Mouse (Mus musculus) liver, embryonic 11.5 days (tissue): Measurements from ENCODE around the gene Fam89b. TPM values are rescaled to one million over a fixed set of nuclear protein-coding genes. Genes with fewer than 3 reads are reported as not detected.

Experiments used
- ATAC-seq: fragments of 200-750 bp; cut with Nextera tagmentation; replicated peaks from 2 replicates; pipeline ENCODE4 v1.8.0; 2017; ENCODE audit warnings: moderate number of reproducible peaks, mild to moderate bottlenecking, moderate TSS enrichment, moderate library complexity; ENCODE audit not compliant: low FRiP score
- DNase-seq: peaks from one replicate; pipeline ENCODE4 v3.0.0-alpha.2; 2017; ENCODE audit warnings: low spot score
- H3K27ac ChIP-seq: fragments of 300-500 bp; sonication (generic); 2 replicates; pipeline ENCODE4 v1.5.1; 2014; ENCODE audit warnings: mild to moderate bottlenecking, low read depth, low read length, control low read depth
- H3K27me3 ChIP-seq: fragments of 300-500 bp; sonication (generic); replicated peaks from 2 replicates; pipeline ENCODE4 v1.6.1; 2014; ENCODE audit warnings: low read length, mixed read lengths; ENCODE audit not compliant: control insufficient read depth, insufficient read depth
- H3K36me3 ChIP-seq: fragments of 300-500 bp; sonication (generic); 2 replicates; pipeline ENCODE4 v1.6.1; 2014; ENCODE audit warnings: mild to moderate bottlenecking, low read length, moderate library complexity, mixed read lengths; ENCODE audit not compliant: control insufficient read depth, insufficient read depth
- H3K4me1 ChIP-seq: fragments of 300-500 bp; sonication (generic); replicated peaks from 2 replicates; pipeline ENCODE4 v1.6.1; 2014; ENCODE audit warnings: low read length, mixed read lengths; ENCODE audit not compliant: control insufficient read depth, insufficient read depth
- H3K4me2 ChIP-seq: fragments of 300-500 bp; sonication (generic); 2 replicates; pipeline ENCODE4 v1.6.1; 2014; ENCODE audit warnings: mild to moderate bottlenecking, control low read depth, moderate library complexity
- H3K4me3 ChIP-seq: fragments of 300-500 bp; sonication (generic); 2 replicates; pipeline ENCODE4 v1.5.1; 2014; ENCODE audit warnings: low read depth, low read length, control low read depth
- H3K9ac ChIP-seq: fragments of 300-500 bp; sonication (generic); 2 replicates; pipeline ENCODE4 v1.6.1; 2014; ENCODE audit warnings: low read depth, low read length, control low read depth
- H3K9me3 ChIP-seq: fragments of 300-500 bp; sonication (generic); 2 replicates; pipeline ENCODE4 v1.6.1; 2016; ENCODE audit warnings: low read length, inconsistent platforms, mixed read lengths; ENCODE audit not compliant: control insufficient read depth
- WGBS: fragments of 180-500 bp; shearing (Covaris S2); extraction: QIAGEN DNeasy Blood & Tissue Kit; methylation state at CpG from one replicate; pipeline ENCODE4 v1.1.7; 2014; 5-methylcytosine and 5-hydroxymethylcytosine counted together
- microRNA-seq: library from miRNA; unstranded; fragments of <30 nt; microRNA quantifications from one replicate; pipeline ENCODE4, GENCODE M21; 2017; ENCODE audit warnings: borderline number of aligned reads
- polyA plus RNA-seq: library from polyadenylated mRNA; unstranded; fragments of >200 nt; fragmentation: Nextera tagmentation; extraction: Ambion mirVana; gene quantifications from 2 replicates; pipeline ENCODE4 v1.2.1, GENCODE M21; 2014

Fam89b gene
- polyA plus RNA-seq, 1 experiment from 2014 or later, result 47.5 TPM

- ATAC-seq (no peak), DNase-seq (no peak)
- Histone ChIP-seq H3K4me2 (peak overlapping the region; percentile 99), H3K9ac (peak overlapping the region; percentile 50; the same call in 1 of the 2 replicates), H3K36me3 (peaks cover 48% of the 10 kb centered on the region), H3K27ac (peak overlapping the region; percentile 87), H3K4me1 (peaks cover 25% of the 10 kb centered on the region), H3K4me3 (peak overlapping the region; percentile 30; the same call in 1 of the 2 replicates), H3K27me3 (no peaks in the 10 kb centered on the region), H3K9me3 (no peaks in the 10 kb centered on the region)
- WGBS, result 94% methylated on average over 11 of the region's 11 CpGs
These were observed 43.6 kb downstream of the Fam89b start for GRCm38 (mm10) chr19:5685861-5686260.

GRCm38 (mm10) chr19:5685431-5685830, 44.0 kb downstream of the Fam89b start:
- WGBS, result 95% methylated on average over 19 of the region's 19 CpGs

DNA sequence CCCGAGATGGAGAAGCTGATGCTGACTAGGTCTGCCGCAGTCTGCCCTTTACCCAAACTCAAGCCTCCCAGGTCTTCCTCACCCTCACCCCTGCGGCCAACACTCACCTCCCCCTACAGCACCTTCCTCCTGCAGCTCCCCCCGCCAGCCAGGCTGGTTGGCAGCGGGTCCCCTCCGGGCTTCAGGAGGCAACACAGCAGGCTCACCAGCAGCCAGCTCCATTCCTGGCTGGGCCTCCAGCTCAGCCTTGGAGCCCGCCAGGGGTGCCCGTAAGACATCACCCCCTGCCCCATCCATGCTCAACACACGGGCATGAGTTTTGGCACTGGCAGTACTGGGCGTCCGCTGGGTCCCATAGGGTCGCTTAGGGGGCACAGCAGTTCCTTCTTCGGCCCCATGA, 44.5 kb downstream of the Fam89b start:
- no peak for DNase-seq
- Histone ChIP-seq H3K4me3 (no peak overlapping the region; the same call in 1 of the 2 replicates), H3K27me3 (no peaks in the 10 kb centered on the region), H3K4me2 (no peak overlapping the region), H3K36me3 (peaks cover 53% of the 10 kb centered on the region), H3K27ac (no peak overlapping the region), H3K9me3 (no peaks in the 10 kb centered on the region), H3K4me1 (peaks cover 16% of the 10 kb centered on the region), H3K9ac (no peak overlapping the region)
- 92% methylated on average over 13 of the region's 13 CpGs for WGBS
- no peak for ATAC-seq

More at GRCm38 (mm10) chr19:5685431-5685830, 44.0 kb downstream of the Fam89b start:
- ATAC-seq, result no peak
- H3K4me2 ChIP-seq, result no peak overlapping the region
- no peak for DNase-seq
- H3K9me3 ChIP-seq, result no peaks in the 10 kb centered on the region
- peaks cover 21% of the 10 kb centered on the region for H3K4me1 ChIP-seq
- no peak overlapping the region for H3K4me3 ChIP-seq
- peaks cover 50% of the 10 kb centered on the region for H3K36me3 ChIP-seq
- H3K9ac ChIP-seq, result no peak overlapping the region; the same call in 1 of the 2 replicates
- H3K27ac ChIP-seq, result no peak overlapping the region
- no peaks in the 10 kb centered on the region for H3K27me3 ChIP-seq

GRCm38 (mm10) chr19:5684236-5684635, 45.2 kb downstream of the Fam89b start:
- H3K27ac ChIP-seq, result no peak overlapping the region
- DNase-seq, result no peak
- no peaks in the 10 kb centered on the region for H3K9me3 ChIP-seq
- peaks cover 16% of the 10 kb centered on the region for H3K4me1 ChIP-seq
- 89% methylated on average over 12 of the region's 12 CpGs for WGBS
- peaks cover 60% of the 10 kb centered on the region for H3K36me3 ChIP-seq
- ATAC-seq, result no peak
- H3K9ac ChIP-seq, result no peak overlapping the region
- H3K4me3 ChIP-seq, result no peak overlapping the region
- H3K27me3 ChIP-seq, result no peaks in the 10 kb centered on the region
- H3K4me2 ChIP-seq, result no peak overlapping the region

DNA sequence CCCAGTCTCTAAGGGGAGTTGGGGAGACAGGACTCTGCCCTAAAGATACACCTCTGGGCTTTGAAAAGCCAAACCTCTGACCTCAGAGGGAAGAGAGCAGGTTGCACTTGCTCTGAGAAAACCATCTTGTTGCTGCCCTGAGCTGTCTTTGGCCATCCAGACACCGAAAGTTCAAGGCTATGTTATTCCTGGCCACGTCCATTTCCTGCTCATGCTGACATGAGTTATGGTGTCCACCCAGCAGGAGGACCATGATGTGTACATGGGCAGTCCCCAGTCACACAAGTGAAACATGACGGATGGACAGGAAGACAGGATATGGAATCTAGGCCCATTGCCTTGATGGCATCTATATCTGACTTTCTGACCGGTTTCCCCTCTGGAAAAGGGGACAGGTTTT, 49.0 kb downstream of the Fam89b start:
- Histone ChIP-seq H3K4me3 (no peak overlapping the region), H3K27me3 (no peaks in the 10 kb centered on the region), H3K9ac (no peak overlapping the region), H3K9me3 (no peaks in the 10 kb centered on the region), H3K36me3 (peaks cover 77% of the 10 kb centered on the region), H3K4me2 (no peak overlapping the region), H3K27ac (no peak overlapping the region), H3K4me1 (no peaks in the 10 kb centered on the region)
- DNase-seq, result no peak
- WGBS, result 86% methylated on average over 4 of the region's 4 CpGs
- ATAC-seq, result no peak

Small RNA genes lying within 50 kb of the gene (microRNA-seq; reads per million reads assigned to microRNA genes)
- not detected for gene Mir6987

Other genes with a start within 250 kb of the Fam89b start
- gene Mus81, start 241.3 kb downstream of the Fam89b start, polyA plus RNA-seq, result 28.3 and 33.8 TPM in 2 replicates
- gene Cfl1, start 239.2 kb downstream of the Fam89b start, polyA plus RNA-seq, result 2,498 and 2,516 TPM in 2 replicates
- gene 1700020D05Rik, start 225.9 kb downstream of the Fam89b start, polyA plus RNA-seq, result not detected in 2 replicates
- 7.0 and 8.3 TPM in 2 replicates for gene Snx32, start 219.1 kb downstream of the Fam89b start, polyA plus RNA-seq
- gene Ovol1, start 169.0 kb downstream of the Fam89b start, polyA plus RNA-seq, result 0.22 TPM in 1 of 2 replicates, not detected in the other
- 3.6 and 3.8 TPM in 2 replicates for gene Ap5b1, start 161.6 kb downstream of the Fam89b start, polyA plus RNA-seq
- gene Rnaseh2c, start 127.8 kb downstream of the Fam89b start, polyA plus RNA-seq, result 175 and 189 TPM in 2 replicates
- 24.0 and 28.0 TPM in 2 replicates for gene Kat5, start 119.4 kb downstream of the Fam89b start, polyA plus RNA-seq
- 57.1 and 57.7 TPM in 2 replicates for gene Rela, start 92.2 kb downstream of the Fam89b start, polyA plus RNA-seq
- gene Sipa1, start 65.9 kb downstream of the Fam89b start, polyA plus RNA-seq, result 32.3 and 34.8 TPM in 2 replicates
- 27.4 and 28.1 TPM in 2 replicates for gene Map3k11, start 40.9 kb downstream of the Fam89b start, polyA plus RNA-seq
- 22.5 and 25.0 TPM in 2 replicates for gene Pcnx3, start 40.7 kb downstream of the Fam89b start, polyA plus RNA-seq
- gene Kcnk7, start 25.3 kb downstream of the Fam89b start, polyA plus RNA-seq, result 0.14 TPM in 1 of 2 replicates, not detected in the other
- 64.9 and 67.1 TPM in 2 replicates for gene Ehbp1l1, start 3.3 kb downstream of the Fam89b start, polyA plus RNA-seq
- 4.1 and 4.6 TPM in 2 replicates for gene Ltbp3, start 11.3 kb upstream of the Fam89b start, polyA plus RNA-seq
- gene Scyl1, start 41.8 kb upstream of the Fam89b start, polyA plus RNA-seq, result 57.1 and 58.6 TPM in 2 replicates
- 26.8 and 27.9 TPM in 2 replicates for gene Frmd8, start 145.6 kb upstream of the Fam89b start, polyA plus RNA-seq
- 7.5 and 8.2 TPM in 2 replicates for gene Slc25a45, start 148.2 kb upstream of the Fam89b start, polyA plus RNA-seq
- 3.9 and 4.2 TPM in 2 replicates for gene Tigd3, start 164.5 kb upstream of the Fam89b start, polyA plus RNA-seq
- 119 and 127 TPM in 2 replicates for gene Dpf2, start 183.4 kb upstream of the Fam89b start, polyA plus RNA-seq
- 5.1 TPM in 2 replicates for gene Cdc42ep2, start 195.2 kb upstream of the Fam89b start, polyA plus RNA-seq
- 129 and 131 TPM in 2 replicates for gene Pola2, start 234.5 kb upstream of the Fam89b start, polyA plus RNA-seq